Mouse (Mus musculus): ENCODE measurements around the gene Gsto1.
A peak's percentile ranks its signal among the peaks of the same experiment; 100 is the strongest.
"Not testable (repeated sequence)": the region's sequence is repeated elsewhere in the genome, so short reads cannot be mapped to it uniquely, and the experiment has no call there.

Gsto1 gene

GRCm38 (mm10) chr19:47854796-47855783 lies at the start of gene Gsto1:
Gsto1 (plus strand) TSS chr19:47854970.
- DNase-seq (ENCODE audit: inconsistent ontology term), result peak; percentile 93

GRCm38 (mm10) chr19:47812091-47812490 lies 42.7 kb upstream of the Gsto1 start:
- no peak for DNase-seq (ENCODE audit: inconsistent ontology term)

- DNase-seq (ENCODE audit: inconsistent ontology term), result no peak
Observed at GRCm38 (mm10) chr19:47814721-47815120, 40.0 kb upstream of the Gsto1 start.

- DNase-seq (ENCODE audit: inconsistent ontology term), result no peak
Observed at GRCm38 (mm10) chr19:47817692-47818091, 37.1 kb upstream of the Gsto1 start.

GRCm38 (mm10) chr19:47820832-47821493 lies 33.8 kb upstream of the Gsto1 start:
- DNase-seq (ENCODE audit: inconsistent ontology term), result peak; percentile 65

- no peak for DNase-seq (ENCODE audit: inconsistent ontology term)
Observed at GRCm38 (mm10) chr19:47821494-47821872, 33.3 kb upstream of the Gsto1 start.

GRCm38 (mm10) chr19:47822143-47822796 lies 32.5 kb upstream of the Gsto1 start:
- peak; percentile 7 for DNase-seq (ENCODE audit: inconsistent ontology term)

- DNase-seq (ENCODE audit: inconsistent ontology term), result no peak
Observed at GRCm38 (mm10) chr19:47824026-47824425, 30.7 kb upstream of the Gsto1 start.

- DNase-seq (ENCODE audit: inconsistent ontology term), result no peak
Observed at GRCm38 (mm10) chr19:47829913-47830450, 24.8 kb upstream of the Gsto1 start.

- no peak for DNase-seq (ENCODE audit: inconsistent ontology term)
Observed at GRCm38 (mm10) chr19:47831111-47831510, 23.7 kb upstream of the Gsto1 start.

GRCm38 (mm10) chr19:47832316-47832715 lies 22.5 kb upstream of the Gsto1 start:
- no peak for DNase-seq (ENCODE audit: inconsistent ontology term)

- DNase-seq (ENCODE audit: inconsistent ontology term), result no peak
Observed at GRCm38 (mm10) chr19:47834614-47835013, 20.2 kb upstream of the Gsto1 start.

- DNase-seq (ENCODE audit: inconsistent ontology term), result no peak
Observed at GRCm38 (mm10) chr19:47835776-47836175, 19.0 kb upstream of the Gsto1 start.

GRCm38 (mm10) chr19:47836701-47837526 lies 17.9 kb upstream of the Gsto1 start:
- peak; percentile 87 for DNase-seq (ENCODE audit: inconsistent ontology term)

GRCm38 (mm10) chr19:47837527-47837901 lies 17.3 kb upstream of the Gsto1 start:
- DNase-seq (ENCODE audit: inconsistent ontology term), result no peak

GRCm38 (mm10) chr19:47841234-47841633 lies 13.5 kb upstream of the Gsto1 start:
- not testable (repeated sequence) for DNase-seq (ENCODE audit: inconsistent ontology term)

- no peak for DNase-seq (ENCODE audit: inconsistent ontology term)
Observed at GRCm38 (mm10) chr19:47849735-47850134, 5.0 kb upstream of the Gsto1 start.

- DNase-seq (ENCODE audit: inconsistent ontology term), result not testable (repeated sequence)
Observed at GRCm38 (mm10) chr19:47852131-47852530, 2.6 kb upstream of the Gsto1 start.

- DNase-seq (ENCODE audit: inconsistent ontology term), result no peak
Observed at GRCm38 (mm10) chr19:47853053-47853452, 1.7 kb upstream of the Gsto1 start.

GRCm38 (mm10) chr19:47853951-47854795 lies 597 bp upstream of the Gsto1 start:
- peak; percentile 62 for DNase-seq (ENCODE audit: inconsistent ontology term)

Measured in Muller cell, postnatal 12 days (primary cell).